Mouse (Mus musculus) cerebellum, adult 11 months (tissue): ENCODE results near the gene Eml1.

ENCODE experiments used
- DNase-seq: peaks from one replicate; pipeline ENCODE4 v3.0.0; 2022

Gene Eml1

GRCm38 (mm10) chr12:108422858-108423631 lies 52.3 kb downstream of the Eml1 start:
- DNase-seq: peak; percentile 90

GRCm38 (mm10) chr12:108430964-108431363 lies 60.2 kb downstream of the Eml1 start:
- no peak for DNase-seq

- no peak for DNase-seq
These were observed 61.0 kb downstream of the Eml1 start for GRCm38 (mm10) chr12:108431714-108432113.

- peak; percentile 65 for DNase-seq
These were observed 61.8 kb downstream of the Eml1 start for GRCm38 (mm10) chr12:108432578-108432977.

GRCm38 (mm10) chr12:108433030-108433429 lies 62.3 kb downstream of the Eml1 start:
- DNase-seq: no peak

- no peak for DNase-seq
These were observed 62.7 kb downstream of the Eml1 start for GRCm38 (mm10) chr12:108433498-108433897.

- DNase-seq: no peak
These were observed 64.8 kb downstream of the Eml1 start for GRCm38 (mm10) chr12:108435444-108436015.

- DNase-seq: no peak
These were observed 65.5 kb downstream of the Eml1 start for GRCm38 (mm10) chr12:108436029-108436923.

GRCm38 (mm10) chr12:108437446-108437845 lies 66.7 kb downstream of the Eml1 start:
- DNase-seq: no peak

- no peak for DNase-seq
These were observed 72.5 kb downstream of the Eml1 start for GRCm38 (mm10) chr12:108443271-108443670.

GRCm38 (mm10) chr12:108443708-108444107 lies 73.0 kb downstream of the Eml1 start:
- no peak for DNase-seq

GRCm38 (mm10) chr12:108444166-108445115 lies 73.7 kb downstream of the Eml1 start:
- no peak for DNase-seq

- peak; percentile 27 for DNase-seq
These were observed 76.0 kb downstream of the Eml1 start for GRCm38 (mm10) chr12:108446721-108447120.

- DNase-seq: no peak
These were observed 77.6 kb downstream of the Eml1 start for GRCm38 (mm10) chr12:108448396-108448795.

GRCm38 (mm10) chr12:108449935-108450334 lies 79.2 kb downstream of the Eml1 start:
- DNase-seq: no peak

- DNase-seq: no peak
These were observed 79.8 kb downstream of the Eml1 start for GRCm38 (mm10) chr12:108450546-108450945.

GRCm38 (mm10) chr12:108452151-108452874 lies 81.6 kb downstream of the Eml1 start:
- DNase-seq: no peak

- DNase-seq: no peak
These were observed 82.8 kb downstream of the Eml1 start for GRCm38 (mm10) chr12:108453561-108454044.

- DNase-seq: peak; percentile 69
These were observed 84.2 kb downstream of the Eml1 start for GRCm38 (mm10) chr12:108455004-108455403.

- DNase-seq: no peak
These were observed 102.1 kb downstream of the Eml1 start for GRCm38 (mm10) chr12:108472898-108473297.

GRCm38 (mm10) chr12:108474440-108474839 lies 103.7 kb downstream of the Eml1 start:
- no peak for DNase-seq
